Mouse (Mus musculus) left cerebral cortex, postnatal 10 days (tissue): ENCODE measurements at regions not wholly inside any gene's neighbourhood (a gene's known extent, or its start where the extent isn't known, plus 50 kb on each side); places are given as distances from the start of the nearest gene placed in this dataset.
A peak's percentile ranks its signal among the peaks of the same experiment; 100 is the strongest.

Experiments used
- DNase-seq, 2 experiments: peaks; one replicate each; pipeline ENCODE4 v3.0.0; 2021 to 2022; ENCODE audit warnings: low spot score in 2 of 2, mixed read lengths in 1 of 2; ENCODE audit errors: extremely low spot score in 1 of 2
- intact Hi-C: fragments of 180-260 bp; cut with DNase I; formaldehyde crosslinking; loops from one replicate; pipeline ENCODE4 v1.15.1; 2025

DNA sequence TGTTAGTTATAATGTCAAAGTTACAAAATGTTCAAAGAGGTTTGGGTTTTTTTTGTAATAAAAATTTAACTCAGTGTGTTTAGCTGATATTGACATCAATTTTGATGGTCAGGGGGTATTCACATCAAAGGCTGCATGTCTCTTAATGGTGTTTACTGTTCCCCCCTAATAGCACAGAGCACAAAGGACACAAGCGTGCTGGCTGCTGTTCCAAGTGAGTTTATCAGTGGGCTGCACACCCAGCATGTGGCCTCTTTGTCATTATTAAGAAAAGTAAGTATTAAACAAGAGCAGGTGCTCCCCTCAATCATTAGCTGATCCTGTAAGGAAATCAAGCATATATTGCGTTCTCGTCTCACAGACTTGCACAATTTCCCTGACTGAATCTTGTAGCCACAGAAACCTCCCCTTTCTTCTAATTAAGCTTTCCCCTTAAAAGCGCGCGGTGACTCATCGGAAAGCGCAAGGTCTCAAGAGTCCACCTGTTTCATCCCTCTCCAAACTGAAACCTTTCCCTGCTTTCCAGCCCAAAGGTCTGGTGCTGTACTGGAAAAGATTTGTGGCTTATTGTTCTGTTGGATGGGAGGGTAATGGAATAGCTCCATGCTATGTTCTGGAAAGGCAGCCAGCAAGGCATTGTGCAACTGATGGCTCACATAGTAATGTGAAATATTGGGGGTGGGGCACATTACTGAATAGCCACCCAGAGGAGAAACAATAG lies 276.8 kb downstream of the Qdpr start:
- intact Hi-C loops, result no loop called here

DNA sequence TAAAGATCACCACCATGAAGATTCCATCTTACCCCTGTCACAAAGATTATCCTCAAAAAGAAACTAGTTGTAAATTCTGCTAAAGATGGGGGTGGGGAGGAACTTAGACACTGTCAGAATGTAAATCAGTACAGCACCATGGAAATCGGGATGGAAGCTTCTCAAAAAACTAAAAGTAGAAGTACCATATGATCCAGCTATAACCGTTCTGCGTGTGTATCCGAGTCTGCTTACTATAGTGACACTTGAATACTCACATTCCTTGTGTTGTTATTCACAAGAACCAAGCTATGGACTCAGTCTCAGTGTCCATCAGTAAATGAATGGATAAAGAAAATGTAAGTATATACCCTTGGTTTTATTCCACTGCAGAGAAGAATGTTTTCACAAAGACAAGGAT lies 290.8 kb downstream of the Qdpr start:
- DNase-seq, result peak in 1 of 2 experiments; percentile 14
- intact Hi-C loops, result no loop called here

More for the DNA sequence above, 276.8 kb downstream of the Qdpr start:
- no peak for DNase-seq

DNA sequence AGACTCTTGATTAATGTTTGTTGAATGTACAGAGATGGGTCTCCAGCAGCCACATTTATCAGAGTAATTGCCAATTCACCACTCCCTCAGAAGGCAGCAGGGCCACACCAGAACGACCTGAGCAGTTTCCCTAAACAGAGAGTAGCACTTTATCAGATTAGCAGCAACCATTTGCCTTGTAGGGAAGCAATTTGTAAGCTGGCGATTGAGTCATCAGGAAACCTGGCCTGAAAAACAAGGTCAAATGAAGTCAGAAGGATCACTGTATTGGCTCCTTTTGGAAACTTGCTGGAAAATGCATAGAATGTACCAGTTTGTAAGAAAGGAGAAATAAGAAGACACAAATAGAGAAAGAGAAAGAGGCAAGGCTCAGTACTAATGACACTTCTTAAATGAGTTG lies 295.1 kb downstream of the Qdpr start:
- DNase-seq, result no peak
- intact Hi-C loops, result no loop called here

DNA sequence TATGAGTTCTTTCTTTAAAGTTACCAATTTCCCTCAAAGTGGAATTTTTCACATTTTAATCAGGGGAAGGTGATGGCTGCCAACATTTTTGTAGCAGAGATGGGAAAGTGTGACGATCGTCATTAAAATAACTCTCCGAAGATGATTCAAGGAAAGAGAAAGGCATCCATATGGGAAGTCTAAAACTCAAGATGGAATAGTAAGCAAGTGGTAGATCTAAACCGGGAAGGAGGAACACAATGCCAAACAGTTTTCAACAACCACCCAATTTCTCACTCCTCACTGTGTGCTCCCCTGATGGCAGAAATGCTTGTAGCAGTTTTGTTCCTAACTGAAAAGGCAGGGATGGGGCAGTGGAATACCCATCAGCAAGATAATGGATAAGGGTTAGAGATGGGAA lies 305.9 kb downstream of the Qdpr start:
- intact Hi-C loops, result no loop called here
- peak in 1 of 2 experiments; percentile 50 for DNase-seq

DNA sequence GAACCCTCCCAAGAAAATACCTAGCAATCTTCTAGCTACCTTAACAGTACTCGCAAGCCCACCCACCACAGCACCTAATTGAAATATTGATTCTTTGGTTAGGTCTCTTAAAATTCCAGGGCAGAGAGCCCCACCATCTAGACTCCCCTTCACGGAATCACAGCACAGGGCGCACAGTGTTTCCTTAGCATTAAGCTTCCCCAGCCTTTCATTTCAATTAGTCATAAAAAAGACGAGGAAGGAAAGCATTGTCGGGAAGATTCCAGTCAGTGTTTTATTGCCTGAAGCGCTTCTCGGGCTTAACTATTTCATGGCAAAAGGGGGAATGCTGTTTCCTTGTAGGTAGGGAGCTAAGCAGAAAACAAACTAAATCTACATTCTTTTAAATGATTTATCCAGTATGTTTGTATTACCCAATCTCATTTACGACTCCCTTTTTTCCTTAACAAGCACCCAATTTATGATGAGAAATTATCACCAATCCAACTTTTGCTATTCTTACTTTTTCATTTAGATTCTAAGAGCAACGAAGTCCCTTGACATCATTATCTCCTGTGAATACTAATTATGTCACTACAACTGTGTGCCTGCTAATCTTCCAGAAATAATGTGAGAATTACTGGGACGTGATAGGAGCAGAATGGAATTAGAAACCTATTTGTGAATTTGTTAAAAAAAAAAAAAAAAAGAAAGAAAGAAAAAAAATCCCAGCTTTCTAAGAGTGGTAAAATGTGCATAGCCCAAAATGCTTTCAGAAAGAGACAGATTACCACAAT lies 312.6 kb downstream of the Qdpr start:
- intact Hi-C loops, result no loop called here
- DNase-seq, result no peak

DNA sequence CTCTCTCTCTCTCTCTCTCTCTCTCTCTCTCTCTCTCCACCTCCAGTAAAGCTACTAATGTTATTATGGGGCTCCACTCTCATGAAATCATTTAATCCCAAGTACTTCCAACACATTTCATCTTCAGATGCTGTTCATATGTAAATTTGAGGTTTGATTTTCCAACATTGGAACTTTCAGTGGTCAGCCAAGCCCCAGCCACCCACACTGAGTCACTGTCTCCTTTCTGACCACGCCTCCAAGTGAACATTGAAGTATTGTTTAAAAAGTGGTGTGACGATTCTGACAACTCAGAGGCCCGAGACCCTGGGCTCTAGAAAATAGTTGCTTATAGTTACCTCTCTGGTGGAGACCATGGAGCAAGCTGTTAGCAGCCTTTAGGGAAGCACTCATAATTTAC lies 313.3 kb downstream of the Qdpr start:
- intact Hi-C loops, result no loop called here

DNA sequence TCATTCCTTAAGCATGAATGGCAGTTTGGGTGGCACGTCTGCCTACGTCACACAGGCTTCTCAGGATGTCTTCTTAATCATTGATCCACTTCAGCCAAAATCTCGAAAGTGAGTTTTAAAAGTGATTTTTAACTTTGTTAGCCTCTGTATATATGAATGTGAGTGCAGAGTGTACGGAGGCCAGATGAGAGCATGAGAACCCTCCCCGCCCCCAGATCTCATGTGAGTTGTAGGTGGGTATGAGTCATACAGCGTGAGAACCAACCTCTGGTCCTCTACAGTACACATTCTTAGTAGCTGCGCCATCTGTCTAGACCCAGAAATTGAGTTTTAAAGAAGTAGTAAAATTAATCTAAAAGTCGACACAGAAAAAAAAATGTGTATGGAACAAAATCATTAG lies 322.1 kb downstream of the Qdpr start:
- intact Hi-C loops, result no loop called here
- no peak for DNase-seq

More for the DNA sequence above, 313.3 kb downstream of the Qdpr start:
- DNase-seq, result no peak

DNA sequence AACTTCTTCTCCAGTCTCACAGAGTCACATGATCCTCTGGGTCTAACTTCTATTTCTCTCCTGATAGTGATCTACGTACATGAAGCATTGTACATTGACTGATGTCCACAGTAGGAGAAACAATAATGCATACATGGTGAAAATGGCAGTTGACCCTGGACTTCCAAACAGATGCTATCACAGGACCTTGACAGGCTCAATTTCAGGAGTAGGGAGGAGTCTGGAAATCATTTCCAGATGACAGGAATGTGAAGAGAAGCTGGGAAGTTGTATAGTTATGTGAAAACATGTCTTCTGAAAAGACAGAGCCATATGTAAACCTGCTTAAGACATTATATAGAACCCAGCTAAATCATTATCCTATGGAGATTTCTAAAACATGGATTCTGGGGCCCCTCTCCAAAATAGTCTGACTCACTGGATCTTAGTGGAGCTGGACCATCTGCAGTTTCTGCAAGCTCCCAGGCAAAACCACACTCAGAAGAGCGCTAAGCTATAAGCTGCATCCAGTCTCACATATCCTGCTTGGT lies 322.3 kb upstream of the Ldb2 start:
- intact Hi-C loops, result no loop called here
- no peak for DNase-seq

DNA sequence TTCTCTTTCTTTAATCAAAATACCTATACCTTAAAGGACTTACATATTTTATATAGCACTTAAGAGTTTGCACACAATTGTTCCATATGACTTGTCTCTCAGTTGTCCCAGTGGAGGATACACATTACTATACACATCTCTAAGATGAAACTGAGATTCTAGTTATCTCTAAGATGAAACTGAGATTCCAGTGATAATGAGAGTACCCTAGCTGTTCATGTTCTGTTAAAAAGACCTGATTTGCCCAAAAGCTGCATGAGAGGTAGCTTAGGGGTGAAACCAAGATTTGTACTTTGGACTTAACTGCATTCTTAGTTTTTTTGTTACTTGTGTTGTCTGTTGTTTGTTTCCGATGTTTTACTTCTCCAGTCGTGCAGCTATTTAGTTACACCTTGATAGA lies 320.3 kb upstream of the Ldb2 start:
- intact Hi-C loops, result no loop called here
- no peak for DNase-seq

DNA sequence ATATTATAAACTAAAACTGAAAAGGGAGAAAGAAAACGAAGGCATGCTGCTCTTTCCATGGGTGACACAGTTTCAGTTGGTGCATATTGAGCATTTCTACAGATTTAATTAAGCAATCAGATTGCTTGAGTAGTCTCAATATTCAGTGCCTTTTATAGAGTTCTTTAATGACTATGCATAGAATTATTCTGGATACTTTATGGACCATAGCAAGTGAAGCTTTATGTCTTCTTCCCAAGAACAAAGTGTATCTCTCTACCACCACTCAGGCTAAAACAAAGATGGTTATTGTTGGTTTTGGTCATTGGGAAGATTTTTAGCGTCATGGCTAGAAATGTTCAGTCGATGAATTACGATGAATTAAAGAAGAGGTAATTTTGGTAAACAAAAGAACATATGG lies 311.8 kb upstream of the Ldb2 start:
- no peak for DNase-seq
- intact Hi-C loops, result no loop called here

DNA sequence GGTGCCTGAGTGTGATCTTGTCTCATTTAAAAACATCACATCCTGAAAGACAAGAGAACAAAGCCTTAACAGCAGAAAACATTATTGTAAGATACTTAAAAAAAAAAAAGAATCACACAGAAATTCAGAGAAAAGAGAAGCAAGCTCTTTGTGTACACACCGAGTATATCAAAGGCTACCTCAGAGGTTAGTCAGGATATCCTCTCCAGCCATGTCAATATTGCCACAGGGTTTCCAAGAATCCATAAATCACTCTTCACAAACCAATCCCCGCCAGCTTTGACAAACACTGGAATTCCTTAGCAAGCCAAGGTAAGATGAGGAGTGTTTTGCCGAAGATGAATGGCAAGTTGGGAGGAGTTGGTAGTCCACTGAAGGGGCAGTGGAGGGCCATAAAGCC lies 311.3 kb upstream of the Ldb2 start:
- intact Hi-C loops, result no loop called here
- DNase-seq, result no peak

DNA sequence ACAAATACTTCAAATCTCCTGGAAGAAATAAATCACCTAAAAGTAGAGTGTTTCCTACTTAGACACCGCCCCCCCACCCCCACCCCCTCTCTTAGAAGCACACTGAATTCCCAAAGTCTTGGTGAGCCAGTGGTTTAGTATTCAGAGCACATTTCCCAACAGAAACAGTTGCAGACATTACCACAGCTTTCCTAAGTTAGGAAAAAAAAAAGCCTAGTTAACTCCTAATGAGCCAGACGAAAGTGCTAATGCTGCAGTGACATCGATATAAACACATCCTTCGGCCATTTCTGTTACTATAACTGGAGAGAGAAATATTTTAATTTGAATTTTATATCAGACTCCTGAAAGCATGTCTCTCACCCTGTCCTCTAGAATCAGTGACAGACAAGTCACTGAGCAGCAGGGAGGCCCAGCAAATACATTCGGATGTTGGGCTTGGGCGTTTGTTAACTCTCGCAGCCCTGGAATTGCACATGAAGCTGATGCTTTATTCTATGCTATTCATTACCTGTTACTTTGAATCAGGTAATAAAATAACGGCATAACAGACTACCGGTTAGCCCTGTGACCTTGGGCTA lies 305.8 kb upstream of the Ldb2 start:
- peak in 1 of 2 experiments; percentile 22 for DNase-seq
- intact Hi-C loops, result no loop called here

DNA sequence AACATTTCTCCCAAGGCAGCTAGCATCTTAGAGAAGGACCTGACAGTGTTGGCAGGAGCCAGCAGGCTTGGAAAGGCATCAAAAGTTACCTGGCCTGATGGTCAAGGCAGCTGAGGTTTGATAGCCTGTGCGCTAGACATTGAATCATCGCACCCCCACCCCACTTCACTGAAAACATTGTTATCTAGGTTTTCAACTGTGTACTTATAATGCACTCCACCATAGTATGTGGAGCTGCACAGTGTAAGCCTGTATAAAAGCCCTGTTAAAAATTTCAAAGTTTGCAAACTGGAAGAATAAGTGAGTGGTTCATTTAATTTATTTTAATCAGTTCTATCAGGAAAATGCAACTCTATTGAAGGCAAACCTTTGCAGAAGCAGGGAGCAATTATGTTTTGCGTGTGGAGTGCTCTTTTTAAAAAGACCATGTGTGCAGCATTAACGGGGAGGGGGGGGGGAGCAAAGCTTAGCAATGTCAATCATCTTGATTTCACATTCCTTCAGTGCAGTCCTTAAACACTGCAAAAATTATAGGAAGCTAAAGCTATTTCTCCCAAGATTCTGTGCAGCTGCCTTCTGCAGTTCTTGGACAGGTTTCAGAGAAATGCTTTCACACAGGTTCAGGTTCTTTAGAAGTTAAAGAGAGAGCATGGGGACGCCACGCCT lies 304.4 kb upstream of the Ldb2 start:
- intact Hi-C loops, result no loop called here
- DNase-seq, result no peak

DNA sequence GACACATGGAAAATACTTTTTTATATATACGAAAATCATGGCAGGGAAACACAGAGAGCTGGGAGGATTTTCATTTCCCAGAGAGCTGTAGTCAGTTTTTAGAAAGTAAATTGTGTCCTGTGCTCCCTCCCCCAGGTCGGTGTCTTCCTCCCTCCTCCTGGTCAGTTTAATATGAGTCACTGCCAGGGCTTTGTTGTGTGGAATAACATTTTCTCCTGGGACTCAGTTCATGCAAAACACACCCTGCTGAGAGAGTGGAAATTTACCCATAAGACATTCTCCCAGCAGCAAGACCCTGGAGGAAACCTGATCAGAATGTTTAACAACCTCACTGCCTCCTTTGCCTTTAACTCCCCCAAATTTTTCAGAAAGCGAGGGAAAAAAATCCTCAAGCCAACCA lies 303.2 kb upstream of the Ldb2 start:
- intact Hi-C loops, result no loop called here
- DNase-seq, result peak in 1 of 2 experiments; percentile 23

DNA sequence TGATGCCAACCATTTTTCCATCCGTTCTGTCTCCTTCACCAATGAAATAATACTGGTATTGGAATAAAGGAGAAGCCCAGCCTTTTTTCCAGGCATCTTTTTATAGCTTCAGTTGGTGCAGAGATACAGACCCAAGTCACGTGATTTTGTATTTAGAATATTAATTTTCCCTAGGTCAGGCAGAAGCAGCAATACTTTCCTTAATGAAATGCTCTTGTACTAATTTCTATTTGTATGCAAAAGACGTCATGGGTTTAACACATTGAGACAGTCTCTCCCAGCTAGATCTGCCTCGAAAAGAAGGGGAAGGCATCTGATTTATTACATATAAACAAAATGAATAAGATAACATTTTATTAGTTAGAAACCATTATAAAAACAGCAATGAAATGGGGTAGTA lies 302.3 kb upstream of the Ldb2 start:
- no peak for DNase-seq
- intact Hi-C loops, result no loop called here

DNA sequence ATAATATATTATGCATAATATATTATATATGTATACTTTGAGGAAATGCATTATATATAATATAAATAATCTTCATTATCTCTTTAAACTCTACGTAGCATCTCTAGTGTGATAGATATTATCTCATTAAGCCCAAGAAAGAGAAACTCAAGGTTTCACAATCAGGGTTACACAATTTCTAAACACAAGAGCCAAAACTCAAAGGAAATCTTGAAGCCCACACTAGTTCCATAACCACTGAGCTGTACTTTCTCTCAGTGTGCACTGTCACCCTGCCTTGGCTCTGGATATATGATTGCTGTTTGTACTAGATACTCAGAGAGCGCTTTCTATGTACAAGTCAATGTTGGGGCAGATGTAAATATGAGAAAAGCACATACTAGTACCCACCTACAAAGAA lies 299.6 kb upstream of the Ldb2 start:
- DNase-seq, result no peak
- intact Hi-C loops, result no loop called here

DNA sequence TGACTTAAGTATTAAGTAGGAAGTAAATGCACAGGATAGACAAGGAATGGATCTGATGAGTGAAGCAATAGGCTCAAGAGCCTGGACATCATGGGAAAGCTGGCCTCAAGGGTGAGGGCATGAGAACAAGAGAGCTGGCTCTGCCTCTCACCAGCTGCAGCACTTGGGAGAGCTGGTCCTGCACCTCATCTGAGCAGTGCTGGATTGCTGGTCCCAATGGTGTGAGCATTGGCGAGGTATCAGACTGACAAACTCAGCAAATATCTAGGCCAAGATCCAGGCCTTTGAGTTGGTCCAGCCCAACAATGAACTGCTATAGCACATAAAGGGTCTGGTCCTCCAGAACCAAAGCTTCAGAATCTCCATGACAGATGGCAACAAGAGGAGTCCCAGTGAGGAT lies 298.5 kb upstream of the Ldb2 start:
- intact Hi-C loops, result no loop called here

DNA sequence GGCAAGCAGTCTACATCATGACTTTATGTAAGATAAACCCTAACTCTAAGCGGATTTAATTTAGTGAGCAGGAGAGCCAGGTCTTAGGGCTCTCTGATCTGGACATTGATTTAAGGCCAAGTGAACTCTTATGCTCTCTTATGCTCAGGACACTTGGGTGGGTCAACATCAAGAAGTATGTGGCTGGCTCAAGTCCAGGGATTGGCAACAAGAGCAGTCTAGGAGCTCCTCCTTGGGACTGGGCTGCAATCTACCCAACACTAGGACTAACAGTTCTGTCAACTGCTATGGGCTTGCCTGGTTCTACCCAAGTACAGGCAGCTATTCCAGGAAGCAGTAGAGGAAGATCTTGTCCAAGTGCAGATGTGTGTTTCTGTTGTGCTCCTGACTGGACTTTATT lies 285.3 kb upstream of the Ldb2 start:
- DNase-seq, result peak in 1 of 2 experiments; percentile 17
- intact Hi-C loops, result no loop called here

More for the DNA sequence above, 298.5 kb upstream of the Ldb2 start:
- no peak for DNase-seq

DNA sequence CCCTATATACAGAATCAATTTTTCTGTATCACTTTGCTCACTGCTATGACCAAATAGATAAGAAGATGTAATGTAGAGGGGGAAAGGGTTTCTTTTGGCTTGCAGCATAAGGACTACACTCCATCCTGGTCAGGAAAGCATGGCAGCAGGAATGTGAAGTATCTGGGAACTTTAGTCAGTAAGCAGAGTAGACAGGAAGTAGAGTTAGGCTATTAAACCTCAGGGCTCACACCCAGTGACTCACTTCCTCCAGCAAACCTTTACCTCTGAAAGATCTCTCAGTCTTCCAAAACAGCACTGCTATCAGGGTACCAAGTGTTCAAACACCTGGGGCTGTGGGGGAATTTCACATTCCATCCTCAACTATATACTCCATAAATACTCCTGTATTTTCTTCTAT lies 283.1 kb upstream of the Ldb2 start:
- intact Hi-C loops, result no loop called here
- DNase-seq, result no peak
